Mouse (Mus musculus) hindbrain, postnatal 0 days (tissue): ENCODE data around the gene Rala. TPM values are rescaled to one million over a fixed set of nuclear protein-coding genes. Genes with fewer than 3 reads are reported as not detected.

ENCODE experiments used
- ATAC-seq: fragments of 200-750 bp; cut with Nextera tagmentation; 2 replicates; pipeline ENCODE4 v1.8.0; 2017; ENCODE audit warnings: mild to moderate bottlenecking, moderate TSS enrichment, moderate library complexity
- DNase-seq: peaks from one replicate; pipeline ENCODE4 v3.0.0-alpha.2; 2015; ENCODE audit warnings: low spot score
- H3K27ac ChIP-seq: fragments of 300-500 bp; sonication (generic); 2 replicates; pipeline ENCODE4 v1.5.1; 2014; ENCODE audit warnings: mild to moderate bottlenecking
- H3K27me3 ChIP-seq: fragments of 300-500 bp; sonication (generic); 2 replicates; pipeline ENCODE4 v1.6.1; 2014; ENCODE audit warnings: low read length, mixed read lengths; ENCODE audit not compliant: insufficient read depth
- H3K36me3 ChIP-seq: fragments of 300-500 bp; sonication (generic); 2 replicates; pipeline ENCODE4 v1.6.1; 2014; ENCODE audit warnings: low read length, mixed read lengths; ENCODE audit not compliant: insufficient read depth
- H3K4me1 ChIP-seq: fragments of 300-500 bp; sonication (generic); 2 replicates; pipeline ENCODE4 v1.6.1; 2014; ENCODE audit warnings: antibody characterized with exemption, low read length, mixed read lengths; ENCODE audit not compliant: insufficient read depth
- H3K4me2 ChIP-seq: fragments of 300-500 bp; sonication (generic); 2 replicates; pipeline ENCODE4 v1.6.1; 2014; ENCODE audit warnings: low read depth, mild to moderate bottlenecking, low read length, moderate library complexity, mixed read lengths
- H3K4me3 ChIP-seq: fragments of 300-500 bp; sonication (generic); 2 replicates; pipeline ENCODE4 v1.5.1; 2014; ENCODE audit warnings: low read length
- H3K9ac ChIP-seq: fragments of 300-500 bp; sonication (generic); replicated peaks from 2 replicates; pipeline ENCODE4 v1.6.1; 2014; ENCODE audit warnings: mild to moderate bottlenecking, low read length, moderate library complexity, mixed read lengths
- H3K9me3 ChIP-seq: fragments of 300-500 bp; sonication (generic); 2 replicates; pipeline ENCODE4 v1.6.1; 2016; ENCODE audit warnings: low read length, mixed read lengths
- CTCF ChIP-seq: IDR thresholded peaks from 2 replicates; pipeline ENCODE4 v1.5.1; 2016; ENCODE audit warnings: antibody characterized with exemption, control low read depth, low read depth
- WGBS: fragments of 180-500 bp; shearing (Covaris S2); extraction: QIAGEN DNeasy Blood & Tissue Kit; methylation state at CpG from one replicate; pipeline ENCODE4 v1.1.7; 2014; 5-methylcytosine and 5-hydroxymethylcytosine counted together
- polyA plus RNA-seq: library from polyadenylated mRNA; unstranded; fragments of >200 nt; fragmentation: Nextera tagmentation; extraction: Ambion mirVana; gene quantifications from 2 replicates; pipeline ENCODE4 v1.2.1, GENCODE M21; 2015
- total RNA-seq: library from RNA; depleted of rRNA; stranded (reverse); fragments of >200 nt; gene quantifications from 2 replicates; pipeline ENCODE4 v1.2.3, GENCODE M21; 2014; rRNA removed

Rala gene
- total and polyA plus RNA-seq, 2 experiments from 2014 or later, result 68.5 to 229 TPM

DNA sequence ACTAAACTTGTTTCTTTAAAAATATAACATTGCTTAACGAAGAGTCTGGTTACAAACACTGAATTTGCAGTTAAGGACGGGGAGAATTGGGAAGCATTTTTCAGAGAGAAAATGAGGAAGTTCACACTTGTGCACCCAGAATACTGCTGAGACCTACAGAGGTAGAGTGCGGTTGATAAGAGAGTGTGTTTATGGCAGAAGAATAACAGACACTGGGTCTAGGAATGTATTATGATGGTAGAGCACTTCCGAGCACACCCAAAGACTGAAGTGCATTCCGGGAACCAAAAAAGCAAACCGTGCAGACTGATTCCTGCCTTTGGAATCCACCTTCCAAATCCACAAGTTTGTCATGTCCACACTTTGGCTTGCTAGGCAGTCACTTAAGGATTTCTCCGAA, 107.2 kb downstream of the Rala start:
- 84% methylated on average over 7 of the region's 7 CpGs for WGBS
- no peak overlapping the region for H3K9ac ChIP-seq
- 0 out of 2 replicates have a peak, but pooled peaks have one; percentile 21 for ATAC-seq
- H3K4me1 ChIP-seq, result no peaks in the 10 kb centered on the region
- no peak overlapping the region for H3K4me3 ChIP-seq
- H3K27me3 ChIP-seq, result no peaks in the 10 kb centered on the region
- no peaks in the 10 kb centered on the region for H3K36me3 ChIP-seq
- no peaks in the 10 kb centered on the region for H3K9me3 ChIP-seq
- DNase-seq, result no peak
- no peak overlapping the region for H3K4me2 ChIP-seq
- TF ChIP-seq CTCF, result no peak
- no peak overlapping the region for H3K27ac ChIP-seq

DNA sequence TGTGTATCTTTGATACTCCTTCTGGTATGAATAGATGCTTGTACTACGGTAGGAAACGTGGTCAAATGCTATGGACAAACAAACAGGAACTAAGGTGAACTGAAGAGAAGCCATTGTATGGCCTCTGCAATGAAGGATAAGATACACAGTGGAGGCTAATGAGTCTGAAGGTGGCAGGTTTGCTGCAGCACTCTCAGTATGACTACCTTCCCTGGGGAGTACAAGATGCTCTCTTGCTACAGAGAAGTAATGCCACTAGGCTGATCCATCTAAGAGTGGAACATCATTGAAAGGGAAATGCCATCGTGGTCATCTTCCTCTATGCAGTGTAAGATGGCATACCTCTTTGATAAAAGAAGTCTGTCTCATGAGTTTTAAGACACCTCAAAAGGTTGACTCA, 111.1 kb downstream of the Rala start:
- Histone ChIP-seq H3K9me3 (no peaks in the 10 kb centered on the region), H3K36me3 (no peaks in the 10 kb centered on the region), H3K4me2 (no peak overlapping the region), H3K27me3 (no peaks in the 10 kb centered on the region), H3K9ac (no peak overlapping the region), H3K27ac (no peak overlapping the region), H3K4me1 (no peaks in the 10 kb centered on the region), H3K4me3 (no peak overlapping the region)
- no peak for DNase-seq
- WGBS, result 74% methylated on average over 3 of the region's 3 CpGs
- no peak for TF ChIP-seq CTCF
- no peak for ATAC-seq

Other genes with a start within 250 kb of the Rala start
- gene Mplkip, start 249.0 kb downstream of the Rala start, total RNA-seq, result 16.1 and 17.0 TPM in 2 replicates
- gene Mplkip, start 249.0 kb downstream of the Rala start, polyA plus RNA-seq, result 27.3 and 28.8 TPM in 2 replicates
- 1.2 and 1.8 TPM in 2 replicates for gene Sugct, start 248.7 kb downstream of the Rala start, total RNA-seq
- 3.0 and 4.4 TPM in 2 replicates for gene Sugct, start 248.7 kb downstream of the Rala start, polyA plus RNA-seq
- gene Cdk13, start 139.1 kb downstream of the Rala start, total RNA-seq, result 105 and 108 TPM in 2 replicates
- 11.6 and 11.7 TPM in 2 replicates for gene Cdk13, start 139.1 kb downstream of the Rala start, polyA plus RNA-seq
- 12.1 and 22.6 TPM in 2 replicates for gene Yae1d1, start 49.1 kb upstream of the Rala start, total RNA-seq
- gene Yae1d1, start 49.1 kb upstream of the Rala start, polyA plus RNA-seq, result 68.3 and 71.6 TPM in 2 replicates